Mouse (Mus musculus) v-Abl transformed pro-B cells (cell line): ENCODE measurements around the gene Psmb7.

Experiments used
- in situ Hi-C, 2 experiments: fragments of 400-800 bp; cut with MboI; formaldehyde crosslinking; loops; one replicate each; pipeline ENCODE4 v1.15.1; 2025; ENCODE audit not compliant: unreplicated experiment in 2 of 2

Psmb7 gene

DNA sequence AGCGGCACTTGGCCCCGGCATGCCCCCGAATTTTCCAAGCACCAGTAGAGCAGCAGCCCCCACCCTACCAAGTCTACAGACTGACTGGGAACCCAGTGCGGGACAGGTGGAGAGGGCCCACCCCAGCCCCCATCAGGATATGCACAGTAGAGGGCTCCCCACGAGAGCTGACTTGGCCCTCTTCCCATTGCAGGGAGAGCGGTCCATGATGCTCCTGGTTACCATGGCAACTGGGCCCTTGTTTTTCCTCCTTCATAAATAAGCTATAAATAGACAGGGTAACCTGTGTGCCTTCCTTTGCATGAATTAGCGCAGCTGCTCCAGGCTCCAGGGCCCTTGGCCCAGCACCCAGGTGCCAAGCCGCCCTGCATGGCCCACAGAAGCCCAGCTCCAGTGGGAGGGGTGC lies 3.3 kb upstream of the Psmb7 start:
- in situ Hi-C loops: loop anchor here (25.0 kb wide), 2 partner anchors 540 to 1285 kb away; partner anchors contain the start of genes Pdcl (in 1 of the 2) and Scai (in 1 of the 2)

GRCm38 (mm10) chr2:38645936-38646335 lies 2.0 kb upstream of the Psmb7 start:
- in situ Hi-C loops: loop anchor here (25.0 kb wide), 2 partner anchors 541 to 1284 kb away; partner anchors contain the start of genes Pdcl (in 1 of the 2) and Scai (in 1 of the 2)

- in situ Hi-C loops: loop anchor here (25.0 kb wide), 2 partner anchors 546 to 1279 kb away; partner anchors contain the start of genes Pdcl (in 1 of the 2) and Scai (in 1 of the 2)
Observed at GRCm38 (mm10) chr2:38641761-38642160, 2.1 kb downstream of the Psmb7 start.

- in situ Hi-C loops: loop anchor here (25.0 kb wide), 2 partner anchors 550 to 1275 kb away; partner anchors contain the start of genes Pdcl (in 1 of the 2) and Scai (in 1 of the 2)
Observed at GRCm38 (mm10) chr2:38637716-38638267, 6.1 kb downstream of the Psmb7 start.

DNA sequence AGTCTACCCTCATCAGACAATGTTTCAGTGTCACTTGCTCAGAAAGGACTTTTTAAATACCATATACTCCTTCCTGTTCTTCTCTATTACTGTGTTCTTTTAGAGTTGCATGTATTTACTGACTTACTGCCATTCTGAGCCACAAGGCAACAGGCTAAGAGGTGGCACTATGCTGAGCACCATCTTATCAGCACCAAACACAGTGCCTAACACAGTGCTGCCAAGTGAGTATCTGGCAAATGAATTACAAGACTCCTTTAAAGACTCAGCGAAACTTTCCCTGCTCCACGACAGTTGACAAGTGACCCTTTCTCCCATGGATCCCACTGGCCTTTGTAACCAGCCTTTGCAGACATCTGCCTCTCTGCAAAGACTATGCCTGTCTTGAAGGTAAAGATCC lies 13.3 kb downstream of the Psmb7 start:
- in situ Hi-C loops: loop anchor here (25.0 kb wide), 2 partner anchors 557 to 1268 kb away; partner anchors contain the start of genes Pdcl (in 1 of the 2) and Scai (in 1 of the 2)

GRCm38 (mm10) chr2:38629451-38629850 lies 14.4 kb downstream of the Psmb7 start:
- in situ Hi-C loops: loop anchor here (25.0 kb wide), 2 partner anchors 558 to 1267 kb away; partner anchors contain the start of genes Pdcl (in 1 of the 2) and Scai (in 1 of the 2)

- in situ Hi-C loops: loop anchor here (25.0 kb wide), 2 partner anchors 558 to 1266 kb away; partner anchors contain the start of genes Pdcl (in 1 of the 2) and Scai (in 1 of the 2)
Observed at GRCm38 (mm10) chr2:38628801-38629200, 15.1 kb downstream of the Psmb7 start.

GRCm38 (mm10) chr2:38623821-38624590 lies 19.9 kb downstream of the Psmb7 start:
- in situ Hi-C loops: no loop called here

GRCm38 (mm10) chr2:38623411-38623810 lies 20.5 kb downstream of the Psmb7 start:
- in situ Hi-C loops: no loop called here

DNA sequence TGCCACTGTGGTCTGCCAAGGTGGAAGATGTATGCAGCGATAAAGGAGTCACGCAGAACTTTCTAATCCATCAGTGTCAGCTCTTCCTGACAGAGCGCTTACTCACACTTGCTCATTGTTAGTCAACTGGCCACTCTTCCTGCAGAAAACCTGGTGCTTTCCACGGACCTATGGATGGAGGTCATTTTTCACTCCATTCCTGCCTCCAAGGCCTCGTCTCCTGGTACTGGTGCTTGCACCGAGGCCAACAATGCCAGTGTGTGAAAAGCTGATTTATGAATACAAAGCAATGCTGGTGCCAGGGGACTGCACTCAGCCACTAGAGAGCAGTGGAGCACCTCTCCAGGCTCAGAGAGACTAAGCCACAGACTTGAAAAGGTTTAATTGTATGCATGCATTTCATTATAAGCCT lies 22.3 kb downstream of the Psmb7 start:
- in situ Hi-C loops: no loop called here

- in situ Hi-C loops: no loop called here
Observed at GRCm38 (mm10) chr2:38621076-38621475, 22.8 kb downstream of the Psmb7 start.

GRCm38 (mm10) chr2:38619777-38620176 lies 24.1 kb downstream of the Psmb7 start:
- in situ Hi-C loops: no loop called here

GRCm38 (mm10) chr2:38616956-38617872 lies 26.7 kb downstream of the Psmb7 start:
- in situ Hi-C loops: no loop called here

DNA sequence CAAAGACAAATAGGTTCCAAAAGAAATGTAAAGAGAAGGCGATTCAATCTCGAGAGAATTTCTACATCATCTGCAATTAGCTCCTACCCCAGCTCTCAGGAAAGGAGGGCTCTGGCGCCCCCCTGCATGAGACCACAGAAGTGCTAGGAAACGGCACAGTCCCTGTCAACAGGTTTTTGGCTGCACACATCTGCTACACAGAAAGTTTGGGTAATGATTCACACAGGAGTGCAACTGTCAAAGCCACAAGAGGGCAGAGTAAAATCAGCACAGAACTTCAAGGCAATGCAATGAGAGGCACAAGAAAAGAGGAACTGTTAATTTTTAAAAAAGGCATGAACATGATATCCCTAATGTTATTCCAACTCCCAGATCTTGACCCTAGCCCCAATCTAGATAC lies 27.8 kb downstream of the Psmb7 start:
- in situ Hi-C loops: no loop called here

- in situ Hi-C loops: no loop called here
Observed at GRCm38 (mm10) chr2:38614437-38614836, 29.4 kb downstream of the Psmb7 start.

DNA sequence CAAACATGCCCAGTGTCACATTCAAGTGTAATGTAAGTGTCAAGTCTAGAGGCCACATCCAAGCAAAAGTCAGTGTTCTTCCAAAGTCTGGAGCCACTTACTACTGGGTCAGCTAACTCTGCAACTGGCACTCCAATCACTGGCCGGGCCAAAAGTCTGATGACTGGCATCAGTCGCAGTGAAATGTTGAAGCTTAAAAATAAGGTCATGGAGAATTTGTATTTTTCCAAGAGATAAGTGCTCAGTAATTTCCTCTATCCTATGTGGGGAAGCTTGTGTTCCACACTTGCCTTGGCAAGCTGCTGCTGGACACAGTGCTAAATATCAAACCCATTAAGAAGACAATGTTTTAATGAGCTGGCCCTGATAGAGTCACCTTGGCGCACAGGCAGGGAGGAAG lies 30.3 kb downstream of the Psmb7 start:
- in situ Hi-C loops: no loop called here

DNA sequence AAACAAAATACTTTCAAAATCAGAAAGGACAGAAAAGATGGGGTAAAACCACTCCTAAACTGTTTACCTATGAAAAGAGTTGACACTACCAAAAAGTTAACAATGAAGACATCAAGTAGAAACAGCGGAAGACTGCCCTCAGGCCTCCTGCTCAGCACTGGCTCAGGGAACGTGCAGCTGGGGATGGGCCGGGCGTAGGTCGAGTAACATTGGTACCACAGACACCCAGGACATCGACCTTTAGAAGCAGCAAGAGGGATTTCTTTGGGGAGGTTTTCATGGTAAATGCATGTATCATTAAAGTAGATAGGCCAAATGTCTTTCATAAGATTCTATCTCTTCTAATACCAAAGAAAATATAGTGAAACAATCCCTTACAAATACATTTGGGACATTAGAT lies 31.3 kb downstream of the Psmb7 start:
- in situ Hi-C loops: no loop called here

DNA sequence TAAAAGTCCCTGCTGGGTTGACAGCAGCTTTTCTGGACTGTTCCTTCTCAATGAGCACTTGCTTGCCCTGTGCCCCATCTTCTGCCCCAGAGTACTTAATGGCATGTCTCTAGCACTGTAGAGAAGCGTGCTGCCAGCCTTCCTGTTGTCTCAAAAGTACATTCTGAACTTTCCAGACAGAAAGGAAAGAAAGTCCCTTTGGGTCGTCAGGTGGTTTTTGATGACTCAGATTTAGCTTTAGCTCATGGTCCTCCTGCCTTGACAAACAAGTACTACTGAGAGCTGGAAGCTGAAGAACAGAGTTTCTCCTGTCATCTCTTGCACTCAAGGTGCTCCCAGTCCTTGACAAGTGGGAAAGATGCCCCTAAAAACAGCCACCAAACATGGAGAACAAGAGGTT lies 33.7 kb downstream of the Psmb7 start:
- in situ Hi-C loops: no loop called here

- in situ Hi-C loops: no loop called here
Observed at GRCm38 (mm10) chr2:38609310-38609709, 34.6 kb downstream of the Psmb7 start.

DNA sequence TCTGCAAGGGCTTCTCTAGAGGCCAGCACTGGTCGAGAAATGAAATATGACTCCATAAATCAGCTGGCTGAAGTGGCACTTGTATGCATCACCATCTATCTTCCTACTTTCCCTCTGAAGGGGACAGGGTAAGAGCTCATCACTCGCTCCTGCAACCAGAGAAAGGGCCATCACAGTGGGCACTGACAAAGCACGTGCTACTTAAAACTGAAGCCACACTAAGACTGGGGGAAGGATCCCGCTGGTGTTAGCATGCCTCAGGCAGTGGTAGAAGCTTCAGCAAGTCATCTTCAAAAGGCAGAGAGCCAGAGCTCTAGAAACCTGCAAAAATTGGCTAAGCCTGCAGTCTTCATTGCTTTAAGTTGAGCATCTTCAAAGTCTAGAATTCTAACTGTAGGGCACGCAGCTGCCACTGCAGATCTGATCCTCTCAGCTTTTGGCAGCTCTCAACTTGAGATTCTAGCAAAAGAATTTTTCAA lies 35.0 kb downstream of the Psmb7 start:
- in situ Hi-C loops: no loop called here
